Mouse (Mus musculus) cerebellum, adult 2 months (tissue): ENCODE data around the gene Zfp316. TPM values are rescaled to one million over a fixed set of nuclear protein-coding genes. Genes with fewer than 3 reads are reported as not detected.

Experiments used
- DNase-seq, 2 experiments: peaks; one replicate each; pipeline ENCODE4 v3.0.0; 2021
- H3K27ac ChIP-seq: fragments of 200-500 bp; 2 replicates; pipeline ENCODE4 v1.5.1; 2012; ENCODE audit warnings: low read length, control low read depth, inconsistent platforms; ENCODE audit not compliant: insufficient read depth
- H3K27me3 ChIP-seq: fragments of 200-500 bp; 2 replicates; pipeline ENCODE4 v1.6.1; 2012; ENCODE audit warnings: inconsistent platforms, mild to moderate bottlenecking, low read length, moderate library complexity; ENCODE audit not compliant: control insufficient read depth, insufficient read depth
- H3K4me1 ChIP-seq: fragments of 200-500 bp; 2 replicates; pipeline ENCODE4 v1.6.1; 2011; ENCODE audit warnings: low read length; ENCODE audit not compliant: control insufficient read depth, insufficient read depth
- H3K4me3 ChIP-seq: fragments of 200-500 bp; replicated peaks from 2 replicates; pipeline ENCODE3; 2011; ENCODE audit warnings: mild to moderate bottlenecking, low read depth, low read length, control low read depth; ENCODE audit not compliant: insufficient read depth
- CTCF ChIP-seq: fragments of 200-500 bp; IDR thresholded peaks from 2 replicates; pipeline ENCODE4 v1.5.1; 2011; ENCODE audit warnings: low read depth, mild to moderate bottlenecking, control low read depth, low read length, moderate library complexity, borderline replicate concordance; ENCODE audit not compliant: insufficient read depth
- POLR2A ChIP-seq: fragments of 200-500 bp; IDR thresholded peaks from 2 replicates; pipeline ENCODE4 v1.6.1; 2011; ENCODE audit warnings: low read length, control low read depth, borderline replicate concordance; ENCODE audit not compliant: insufficient read depth
- WGBS: fragments of 180-500 bp; shearing (Covaris S2); methylation state at CpG from one replicate; pipeline ENCODE4 v1.1.7; 2018; 5-methylcytosine and 5-hydroxymethylcytosine counted together
- polyA plus RNA-seq: library from polyadenylated mRNA; depleted of rRNA; stranded (reverse); fragments of >200 nt; gene quantifications from 2 replicates; pipeline ENCODE4 v1.2.3, GENCODE M21; 2012

Gene Zfp316
- polyA plus RNA-seq, 1 experiment = 14.1 TPM

DNA sequence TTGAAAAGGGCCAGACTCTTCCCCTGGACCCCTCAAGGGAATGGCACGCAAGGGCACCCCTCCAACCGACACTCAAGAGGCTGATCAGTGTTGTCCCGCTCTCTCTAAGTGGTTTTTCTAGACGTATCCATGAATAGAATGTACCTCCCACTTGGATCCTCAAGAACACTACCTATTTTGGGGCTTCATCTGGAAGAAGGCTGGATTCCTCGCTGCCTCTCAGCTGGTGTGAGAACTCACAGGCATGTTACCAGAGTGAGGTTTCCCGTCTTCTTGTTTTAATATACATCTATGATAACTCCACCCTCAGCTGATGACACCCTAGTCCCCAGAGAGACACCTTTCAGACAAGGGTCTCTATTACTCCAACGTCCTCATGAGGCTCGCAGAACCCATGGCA lies 8.2 kb downstream of the Zfp316 start:
- H3K4me1 ChIP-seq = peaks cover 15% of the 10 kb centered on the region
- H3K4me3 ChIP-seq = no peak overlapping the region
- no peak overlapping the region for H3K27ac ChIP-seq
- TF ChIP-seq POLR2A (no peak), CTCF (no peak)
- no peak for DNase-seq
- no peaks in the 10 kb centered on the region for H3K27me3 ChIP-seq
- WGBS = 92% methylated on average over 8 of the region's 8 CpGs

DNA sequence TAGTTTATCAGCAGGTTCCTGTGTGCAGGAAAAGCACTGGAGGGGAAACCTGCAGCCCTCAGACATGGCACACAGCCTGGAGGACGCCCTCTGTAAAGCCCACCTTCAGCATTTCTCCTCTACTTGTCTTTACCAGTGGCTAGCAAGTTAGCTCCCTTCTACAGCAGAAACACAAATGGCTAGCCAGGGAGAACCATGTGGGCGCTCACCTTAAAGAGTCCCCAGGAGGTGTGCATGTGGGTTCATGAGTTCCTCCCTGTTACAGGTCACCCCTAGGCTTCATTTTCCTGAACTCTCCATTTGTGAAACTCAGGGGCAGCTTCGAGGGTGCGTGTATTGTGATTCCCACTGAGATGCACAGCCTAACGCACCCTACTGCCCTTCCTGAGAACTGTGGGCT lies 14.0 kb downstream of the Zfp316 start:
- no peak overlapping the region for H3K27ac ChIP-seq
- 97% methylated on average over 5 of the region's 5 CpGs for WGBS
- no peak for TF ChIP-seq CTCF
- no peak for TF ChIP-seq POLR2A
- H3K27me3 ChIP-seq = no peaks in the 10 kb centered on the region
- H3K4me3 ChIP-seq = no peak overlapping the region
- 0 out of 2 replicates have a peak, but pooled peaks cover 6% of the 10 kb centered on the region for H3K4me1 ChIP-seq
- no peak for DNase-seq

DNA sequence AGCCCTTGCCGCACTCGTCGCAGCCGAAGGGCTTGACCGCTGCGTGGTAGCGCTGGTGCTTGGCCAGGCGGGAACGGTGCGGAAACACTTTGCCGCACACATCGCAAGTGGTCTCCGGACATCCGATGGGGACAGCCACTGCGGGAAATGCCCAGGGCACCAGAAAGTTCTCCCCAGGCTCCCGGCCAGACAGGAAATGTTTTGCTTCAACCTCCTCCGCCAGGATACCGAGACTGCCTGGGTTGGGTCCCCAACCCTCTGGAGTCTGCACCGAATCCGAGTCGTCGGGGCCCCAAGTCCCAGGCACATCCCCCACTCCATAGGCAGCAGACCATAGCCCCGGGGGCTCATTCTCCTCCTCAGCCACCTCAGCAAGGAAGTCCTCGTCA lies 14.7 kb downstream of the Zfp316 start:
- DNase-seq = no peak
- 64% methylated on average over 24 of the region's 24 CpGs for WGBS
- Histone ChIP-seq H3K4me3 (peak overlapping the region; percentile 79), H3K4me1 (0 out of 2 replicates have a peak, but pooled peaks cover 6% of the 10 kb centered on the region), H3K27me3 (no peaks in the 10 kb centered on the region), H3K27ac (no peak overlapping the region)
- TF ChIP-seq POLR2A (no peak), CTCF (no peak)

DNA sequence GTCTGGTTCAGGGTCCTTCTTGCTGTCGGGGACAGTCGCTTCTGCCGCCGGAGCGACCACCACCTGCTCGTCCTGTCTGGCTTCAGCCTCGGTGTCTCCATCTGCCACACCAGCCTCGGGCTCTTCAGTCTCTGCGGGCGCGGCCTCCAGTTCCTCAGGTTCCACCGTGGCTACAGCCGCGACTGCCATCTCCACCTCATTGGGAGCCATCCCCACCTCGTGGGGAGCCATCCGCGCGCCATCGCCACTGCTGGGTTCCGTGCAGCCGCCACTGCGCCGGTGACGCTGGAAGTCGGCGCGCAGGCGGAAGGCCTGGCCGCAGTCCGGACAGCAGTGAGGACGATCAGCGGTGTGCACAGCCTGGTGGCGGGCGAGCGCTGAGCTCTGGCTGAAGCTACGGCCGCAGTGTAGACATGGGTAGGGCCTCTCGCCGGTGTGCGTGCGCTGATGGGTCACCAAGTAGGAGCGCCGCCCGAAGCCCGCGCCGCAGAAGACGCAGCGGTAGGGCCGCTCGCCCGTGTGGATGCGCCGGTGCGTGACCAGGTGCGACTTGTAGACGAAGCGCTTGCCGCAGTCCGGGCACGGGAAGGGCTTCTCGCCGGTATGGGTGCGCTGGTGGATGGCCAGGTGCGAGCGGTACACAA lies 15.2 kb downstream of the Zfp316 start:
- 35% methylated on average over 66 of the region's 66 CpGs for WGBS
- Histone ChIP-seq H3K27ac (peak overlapping the region; percentile 14; the same call in 1 of the 2 replicates), H3K27me3 (no peaks in the 10 kb centered on the region), H3K4me3 (peak overlapping the region; percentile 79), H3K4me1 (0 out of 2 replicates have a peak, but pooled peaks cover 6% of the 10 kb centered on the region)
- TF ChIP-seq POLR2A (no peak), CTCF (no peak)
- peak; percentile 62 to 73 for DNase-seq

DNA sequence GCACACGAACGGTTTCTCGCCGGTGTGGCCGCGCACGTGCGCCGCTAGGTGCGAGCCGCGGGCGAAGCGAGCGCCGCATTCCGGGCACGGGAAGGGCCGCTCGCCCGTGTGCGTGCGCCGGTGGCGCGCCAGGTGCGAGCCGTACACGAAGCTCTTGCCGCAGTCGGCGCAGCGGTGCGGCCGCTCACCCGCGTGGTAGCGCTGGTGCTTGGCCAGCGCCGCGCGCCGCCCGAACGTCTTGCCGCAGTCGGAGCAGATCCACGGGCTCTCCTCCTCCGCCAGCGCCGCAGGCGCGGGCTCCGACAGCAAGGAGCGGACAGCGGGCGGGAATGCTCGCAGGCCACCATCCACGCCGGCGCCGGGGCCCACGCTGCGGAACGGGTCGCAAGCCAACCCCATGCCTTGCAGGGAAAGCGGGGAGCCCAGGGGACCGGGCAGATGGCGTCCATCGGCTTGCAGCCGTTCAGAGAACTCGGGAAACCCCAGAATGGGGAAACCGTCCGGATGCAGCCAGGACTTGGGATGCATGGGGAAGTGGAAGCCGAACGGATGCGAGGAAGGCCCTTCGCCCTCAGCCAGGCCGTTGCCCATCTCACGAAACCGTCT lies 15.8 kb downstream of the Zfp316 start:
- no peak for TF ChIP-seq CTCF
- TF ChIP-seq POLR2A = 0 out of 2 replicates have a peak, but pooled peaks have one; percentile 14
- Histone ChIP-seq H3K27ac (peak overlapping the region; percentile 14; the same call in 1 of the 2 replicates), H3K4me3 (peak overlapping the region; percentile 79), H3K27me3 (no peaks in the 10 kb centered on the region), H3K4me1 (0 out of 2 replicates have a peak, but pooled peaks cover 6% of the 10 kb centered on the region)
- peak; percentile 74 to 75 for DNase-seq
- 7% methylated on average over 81 of the region's 81 CpGs for WGBS

DNA sequence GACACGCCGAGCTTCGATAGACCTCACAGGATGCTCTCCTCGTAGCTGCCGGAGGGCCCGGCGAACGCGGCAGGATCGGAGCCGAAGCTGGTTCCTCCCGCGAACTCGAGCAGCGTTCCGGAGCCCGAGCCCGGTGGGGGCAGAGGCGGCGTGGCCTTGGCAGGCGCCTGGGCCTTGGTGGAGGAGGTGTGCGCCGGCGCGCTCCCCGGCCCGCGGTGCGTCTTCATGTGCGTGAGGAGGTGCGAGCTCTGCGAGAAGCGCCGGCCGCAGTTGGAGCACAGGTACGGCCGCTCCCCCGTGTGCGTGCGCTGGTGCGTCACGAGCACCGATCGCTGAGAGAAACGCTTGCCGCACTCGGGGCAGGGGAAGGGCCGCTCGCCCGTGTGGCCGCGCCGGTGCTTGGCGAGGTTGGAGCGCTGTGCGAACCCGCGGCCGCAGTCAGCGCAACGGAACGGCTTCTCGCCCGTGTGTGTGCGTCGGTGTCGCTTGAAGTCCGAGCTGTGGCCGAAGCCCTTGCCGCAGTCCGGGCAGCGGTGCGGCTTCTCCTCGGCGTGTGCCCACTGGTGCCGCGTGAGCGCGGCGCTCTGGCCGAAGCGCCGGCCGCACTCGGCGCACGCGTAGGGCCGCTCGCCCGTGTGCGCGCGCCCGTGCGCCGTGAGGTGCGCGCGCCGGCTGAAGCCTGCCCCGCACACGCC lies 16.5 kb downstream of the Zfp316 start:
- peak overlapping the region; percentile 79 for H3K4me3 ChIP-seq
- H3K27ac ChIP-seq = peak overlapping the region; percentile 87
- DNase-seq = peak; percentile 75
- WGBS = 7% methylated on average over 103 of the region's 103 CpGs
- 0 out of 2 replicates have a peak, but pooled peaks cover 6% of the 10 kb centered on the region for H3K4me1 ChIP-seq
- no peak for TF ChIP-seq CTCF
- peak; percentile 54; the same call in 1 of the 2 replicates for TF ChIP-seq POLR2A
- H3K27me3 ChIP-seq = no peaks in the 10 kb centered on the region

DNA sequence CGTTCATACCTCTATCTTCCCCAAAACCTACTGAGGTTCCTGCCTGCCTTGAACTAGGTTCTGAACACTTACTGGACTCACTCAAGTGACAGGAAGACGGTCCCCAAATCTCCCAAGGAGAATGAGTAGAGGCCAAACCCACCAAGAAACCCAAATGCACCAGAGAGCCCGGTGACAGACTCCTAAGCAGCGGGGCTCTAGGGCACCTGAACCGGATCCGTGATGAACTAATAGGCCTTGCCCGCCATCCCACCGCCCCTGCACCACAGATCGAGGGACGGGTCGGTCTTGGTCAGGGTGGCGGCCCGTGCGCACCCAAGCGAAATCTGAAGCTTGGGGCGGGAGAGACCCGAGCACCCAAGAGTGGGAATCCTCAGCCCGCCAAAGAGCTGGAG lies 17.0 kb downstream of the Zfp316 start:
- DNase-seq = no peak
- 0 out of 2 replicates have a peak, but pooled peaks cover 6% of the 10 kb centered on the region for H3K4me1 ChIP-seq
- no peaks in the 10 kb centered on the region for H3K27me3 ChIP-seq
- 75% methylated on average over 18 of the region's 18 CpGs for WGBS
- peak overlapping the region; percentile 87 for H3K27ac ChIP-seq
- H3K4me3 ChIP-seq = peak overlapping the region; percentile 79
- TF ChIP-seq CTCF (no peak), POLR2A (no peak)
